Mouse (Mus musculus) Muller cell, postnatal 12 days (primary cell): ENCODE results near the gene Osgep.
"Not testable (repeated sequence)": the region's sequence is repeated elsewhere in the genome, so short reads cannot be mapped to it uniquely, and the experiment has no call there.

Source experiments
- DNase-seq: peaks from one replicate; pipeline ENCODE4 v3.0.0-alpha.2; 2015; ENCODE audit errors: inconsistent ontology term

Osgep gene

DNA sequence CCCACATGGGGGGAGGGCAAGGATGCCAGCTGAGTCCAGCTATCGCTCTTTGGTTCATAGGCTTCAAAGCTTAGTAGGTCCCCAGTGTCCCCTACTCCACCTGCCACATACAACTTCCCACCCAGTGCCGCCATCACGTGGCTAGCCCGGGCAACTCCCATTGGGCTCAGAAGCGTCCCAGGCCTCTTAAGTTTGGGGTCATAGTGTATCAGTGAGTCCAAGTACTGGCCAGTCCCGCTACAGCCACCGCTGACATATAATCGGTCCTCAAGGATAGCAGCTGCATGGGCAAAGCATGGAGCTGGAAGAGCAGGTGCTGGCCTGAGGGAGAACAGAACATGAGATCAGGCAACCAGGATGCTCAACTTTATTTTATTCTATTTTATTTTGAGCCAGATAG, 33.1 kb downstream of the Osgep start:
- DNase-seq: no peak

DNA sequence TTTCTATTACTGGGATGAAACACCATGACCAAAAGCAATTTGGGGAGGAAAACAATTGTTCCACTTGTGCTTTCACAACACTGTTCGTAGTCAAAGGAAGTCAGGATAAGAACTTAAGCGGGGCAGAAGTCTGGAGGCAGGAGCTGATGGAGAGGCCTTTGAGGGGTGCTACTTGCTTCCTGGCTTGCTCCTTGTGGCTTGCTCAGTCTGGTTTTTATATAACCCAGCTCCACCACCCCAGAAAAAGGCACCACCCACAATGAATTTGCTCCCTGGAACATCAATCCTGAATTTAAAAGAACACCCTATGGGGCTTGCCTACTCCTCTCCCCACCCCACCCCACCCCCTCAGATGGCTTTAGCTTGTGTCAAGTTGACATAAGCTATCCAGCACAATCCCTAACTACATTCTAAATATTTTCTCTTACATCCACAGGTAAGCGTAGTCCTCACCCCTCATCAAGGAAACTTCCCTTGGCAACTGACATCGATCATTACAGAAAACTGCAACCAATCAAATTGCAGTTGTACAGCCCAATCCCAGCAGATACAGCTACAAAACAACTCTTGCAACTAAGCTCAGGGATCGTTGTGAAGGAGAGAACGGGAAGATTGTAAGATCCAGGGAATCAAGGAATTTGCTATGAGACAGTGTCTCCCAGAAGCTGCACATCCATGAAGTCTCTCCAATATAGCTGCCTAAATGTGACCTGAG, 48.3 kb downstream of the Osgep start:
- no peak for DNase-seq

DNA sequence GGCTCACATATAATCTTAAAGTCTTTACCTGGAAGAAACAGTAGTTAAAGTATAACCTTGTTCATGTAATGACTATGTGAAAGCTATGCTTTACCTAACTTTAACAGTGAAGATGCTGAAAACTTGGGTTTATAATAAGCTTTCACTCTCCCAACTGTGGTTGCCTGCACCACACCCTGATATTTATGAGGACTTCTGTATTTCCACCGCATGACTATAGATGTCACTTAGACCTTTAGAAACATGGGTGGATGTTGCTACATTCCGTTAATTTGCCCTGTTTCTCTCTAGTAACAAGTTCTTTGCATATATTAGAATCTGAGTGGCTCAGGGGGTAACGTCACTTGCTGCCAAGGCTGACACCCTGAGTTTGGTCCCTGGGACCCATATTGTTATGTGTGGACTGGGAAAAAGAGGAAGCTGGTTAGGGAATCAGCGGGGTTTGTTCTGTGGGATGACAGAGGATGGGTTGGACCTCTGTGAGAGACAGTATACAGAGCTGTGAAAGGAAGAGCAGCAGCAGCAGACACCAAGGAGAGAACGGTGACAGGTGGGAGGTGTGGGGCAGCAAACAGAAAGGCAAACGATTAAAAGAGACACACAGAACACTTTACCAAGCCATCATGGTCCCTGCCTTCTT, 49.0 kb downstream of the Osgep start:
- no peak for DNase-seq

DNA sequence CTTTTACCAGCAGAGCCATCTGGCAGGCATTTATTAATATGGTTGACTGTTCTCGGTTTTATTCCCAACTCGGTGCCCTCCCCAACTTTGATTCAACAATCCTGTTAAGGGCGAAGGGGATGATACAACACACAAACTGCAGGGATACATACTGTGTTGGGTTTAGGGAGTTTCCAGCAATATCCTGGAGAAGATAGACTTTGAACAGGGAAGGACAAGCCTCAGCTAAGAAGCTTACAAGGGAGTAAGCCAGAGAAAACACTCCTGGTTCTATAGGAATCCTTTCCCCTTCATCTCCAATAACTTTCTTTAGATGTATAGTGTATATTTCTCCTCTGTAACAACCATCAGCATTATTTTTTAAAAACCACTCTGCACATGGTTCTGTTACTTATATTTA, 49.5 kb downstream of the Osgep start:
- no peak for DNase-seq

DNA sequence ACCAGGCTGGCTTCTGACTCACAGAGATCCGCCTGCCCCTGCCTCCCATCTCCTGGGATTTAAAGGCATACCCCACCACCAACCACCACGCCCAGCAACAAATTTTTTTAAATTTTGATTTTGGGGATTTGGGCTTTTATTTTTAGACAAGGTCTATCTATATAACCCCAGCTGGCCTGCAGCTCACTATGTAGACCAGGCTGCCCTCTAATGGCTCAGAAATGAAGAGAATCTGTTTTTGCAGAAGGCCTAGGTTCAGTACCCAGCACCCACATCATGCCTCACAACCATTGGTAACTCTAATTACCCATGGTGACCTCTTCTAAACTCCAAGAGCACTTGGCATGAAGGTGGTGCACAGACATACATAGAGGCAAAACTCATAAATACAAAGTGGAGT, 53.4 kb downstream of the Osgep start:
- DNase-seq: no peak

DNA sequence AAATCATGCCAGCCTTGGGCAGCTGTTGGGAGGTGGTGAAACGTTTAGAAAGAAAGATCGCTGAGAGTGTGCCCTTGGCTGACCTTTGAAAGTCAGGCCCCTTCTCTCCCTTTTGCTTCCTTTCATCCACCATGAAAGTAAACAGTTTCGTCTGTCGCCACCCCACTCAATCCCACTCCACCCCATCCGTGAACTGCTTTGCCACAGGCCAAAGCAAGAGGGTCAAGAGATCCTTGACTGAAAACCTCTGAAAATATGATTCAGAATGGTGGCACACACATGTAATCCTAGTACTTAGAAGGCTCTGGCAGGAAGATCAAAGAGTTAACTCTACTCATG, 53.9 kb downstream of the Osgep start:
- no peak for DNase-seq

DNA sequence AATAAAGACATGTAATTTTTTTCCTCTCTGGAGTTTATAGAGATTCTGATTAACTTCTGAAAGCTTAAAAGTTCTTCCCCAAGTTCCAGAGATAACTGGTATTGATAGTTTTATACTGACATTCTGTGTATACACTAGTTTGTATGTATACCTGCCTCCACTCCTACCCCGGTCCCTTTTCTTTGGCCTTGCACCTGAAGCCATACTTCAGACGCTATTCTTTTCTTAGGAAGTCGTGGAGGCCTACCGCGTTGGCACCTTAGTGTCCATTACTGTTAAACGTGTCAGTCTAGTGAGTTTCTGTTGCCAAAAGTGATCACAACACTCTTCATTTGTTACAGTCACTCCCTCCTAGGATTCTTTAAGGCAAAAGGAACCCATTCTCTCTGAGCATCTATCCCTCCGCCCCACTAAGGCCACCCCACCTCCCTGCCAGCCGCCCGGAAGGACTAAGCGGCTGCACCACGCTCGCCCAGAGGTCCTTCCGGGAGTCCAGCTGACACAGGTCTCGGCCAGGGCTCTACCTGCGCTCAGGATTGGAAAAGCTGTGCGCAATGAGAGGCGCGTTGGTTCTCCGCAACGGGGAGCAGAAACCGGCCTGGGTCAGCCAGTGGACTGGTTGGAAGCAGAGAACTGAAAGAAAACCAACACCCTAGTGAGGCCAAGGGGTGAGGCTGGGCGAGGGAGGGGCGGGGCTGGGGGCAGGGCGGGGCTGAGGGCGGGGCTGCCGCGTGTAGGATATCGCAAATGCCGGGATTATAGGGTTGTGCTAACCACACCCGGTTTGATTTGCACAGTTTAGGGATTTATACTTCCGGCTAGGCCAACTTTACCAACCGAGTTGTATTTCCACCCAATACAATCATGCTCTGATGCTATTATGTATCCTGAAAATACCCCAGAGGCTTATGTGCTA, 54.5 kb downstream of the Osgep start, which contains the start of gene Tep1:
Gene Tep1 (minus strand): TSS at position 672 of the 916 bp plus-strand sequence.
- peak; percentile 88 for DNase-seq

DNA sequence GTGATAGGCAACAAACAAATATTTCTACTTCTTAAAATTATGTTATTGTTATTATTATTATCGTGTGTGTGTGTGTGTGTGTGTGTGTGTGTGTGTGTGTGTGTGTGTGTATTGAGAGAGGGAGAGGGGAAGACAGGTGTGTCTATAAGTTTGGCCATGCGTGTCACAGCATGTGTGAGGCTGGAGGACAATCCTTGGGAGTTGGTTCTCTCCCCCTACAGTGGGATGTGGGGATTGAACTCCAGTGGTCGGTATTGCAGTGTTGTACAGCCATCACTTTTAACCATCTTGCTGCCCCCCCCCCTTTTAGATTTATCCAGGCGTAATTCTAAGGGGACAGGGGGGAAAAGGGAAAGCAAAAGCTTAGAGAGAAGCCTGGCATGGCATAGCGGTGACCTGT, 56.0 kb downstream of the Osgep start:
- DNase-seq: no peak

DNA sequence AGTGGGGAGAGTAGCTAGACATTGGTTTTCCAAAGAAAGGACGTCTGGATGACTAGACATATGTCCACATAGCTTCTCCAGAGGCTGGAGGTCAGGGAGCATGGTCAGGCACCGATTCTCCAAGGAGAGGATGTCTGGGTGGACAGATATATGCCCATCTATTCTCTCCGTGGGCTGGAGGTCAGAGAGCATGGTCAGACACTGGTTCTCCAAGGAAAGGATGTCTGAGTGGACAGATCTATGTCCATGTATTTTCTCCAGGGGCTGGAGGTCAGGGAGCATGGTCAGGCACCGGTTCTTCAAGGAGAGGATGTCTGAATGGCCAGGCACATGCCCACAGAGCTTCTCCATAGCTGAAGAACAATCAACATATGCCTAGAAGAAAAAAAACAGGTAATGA, 56.5 kb downstream of the Osgep start:
- DNase-seq: no peak

DNA sequence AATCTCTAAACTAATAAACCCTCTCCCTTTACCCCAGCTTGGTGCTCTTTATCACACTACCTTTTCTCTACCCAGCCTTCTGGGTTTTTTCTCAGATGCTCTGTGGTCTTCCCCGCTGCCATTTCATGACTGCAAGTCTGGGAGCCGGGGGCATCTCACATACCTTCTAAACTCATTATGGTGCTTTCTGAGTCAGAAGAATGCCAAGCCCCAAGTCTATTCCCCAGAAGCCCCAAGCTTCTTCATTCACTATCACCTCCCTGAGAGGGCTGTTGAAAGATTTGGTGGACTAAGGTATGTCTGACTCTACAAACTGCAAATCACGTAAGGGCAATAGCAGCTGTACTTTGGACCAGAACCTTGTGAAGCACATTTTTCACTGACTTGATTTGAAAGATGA, 57.7 kb downstream of the Osgep start:
- no peak for DNase-seq

DNA sequence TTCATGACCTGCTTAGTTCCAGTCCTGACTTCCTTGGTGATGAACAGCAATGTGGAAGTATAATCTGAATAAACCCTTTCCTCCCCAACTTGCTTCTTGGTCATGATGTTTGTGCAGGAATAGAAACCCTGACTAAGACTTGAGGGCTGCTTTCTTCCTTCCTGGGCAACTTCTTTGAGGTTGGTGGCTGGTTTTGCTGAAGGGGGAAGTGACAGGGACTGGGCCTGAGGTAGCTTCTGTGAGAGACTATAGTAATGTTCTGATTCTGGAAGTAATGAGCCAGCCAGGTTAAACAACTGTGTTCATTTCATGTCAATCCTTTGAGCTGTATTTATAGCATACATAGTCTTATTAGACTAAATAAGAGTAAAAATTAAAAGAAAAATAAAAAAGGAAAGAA, 59.7 kb downstream of the Osgep start:
- DNase-seq: not testable (repeated sequence)

DNA sequence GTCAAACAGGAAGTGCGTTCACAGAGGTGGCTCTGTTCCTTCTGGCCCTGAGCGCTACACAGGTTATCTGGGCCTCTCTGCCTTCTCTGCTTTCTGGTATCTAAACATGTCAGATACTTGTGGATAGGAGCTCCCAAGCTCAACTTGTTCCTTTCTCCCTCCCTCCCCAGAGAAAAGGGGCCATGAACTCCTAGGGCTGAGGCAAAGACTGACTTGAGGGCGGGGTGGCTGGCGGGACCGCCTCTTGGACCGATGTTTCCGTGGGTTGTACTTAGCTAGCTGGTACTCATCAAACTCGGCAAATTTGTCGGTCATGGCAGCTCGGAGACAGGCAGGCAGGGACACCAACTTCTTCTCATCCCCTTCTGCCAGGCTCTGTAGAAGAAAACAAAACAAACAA, 62.1 kb downstream of the Osgep start:
- no peak for DNase-seq
